Mouse (Mus musculus) urinary bladder, adult 18-20 months (tissue): ENCODE results near the gene Rhebl1.

Experiments
- DNase-seq, 2 experiments: peaks; one replicate each; pipeline ENCODE4 v3.0.0; 2022; ENCODE audit warnings: low spot score in 2 of 2, mixed read lengths in 2 of 2

Gene Rhebl1

DNA sequence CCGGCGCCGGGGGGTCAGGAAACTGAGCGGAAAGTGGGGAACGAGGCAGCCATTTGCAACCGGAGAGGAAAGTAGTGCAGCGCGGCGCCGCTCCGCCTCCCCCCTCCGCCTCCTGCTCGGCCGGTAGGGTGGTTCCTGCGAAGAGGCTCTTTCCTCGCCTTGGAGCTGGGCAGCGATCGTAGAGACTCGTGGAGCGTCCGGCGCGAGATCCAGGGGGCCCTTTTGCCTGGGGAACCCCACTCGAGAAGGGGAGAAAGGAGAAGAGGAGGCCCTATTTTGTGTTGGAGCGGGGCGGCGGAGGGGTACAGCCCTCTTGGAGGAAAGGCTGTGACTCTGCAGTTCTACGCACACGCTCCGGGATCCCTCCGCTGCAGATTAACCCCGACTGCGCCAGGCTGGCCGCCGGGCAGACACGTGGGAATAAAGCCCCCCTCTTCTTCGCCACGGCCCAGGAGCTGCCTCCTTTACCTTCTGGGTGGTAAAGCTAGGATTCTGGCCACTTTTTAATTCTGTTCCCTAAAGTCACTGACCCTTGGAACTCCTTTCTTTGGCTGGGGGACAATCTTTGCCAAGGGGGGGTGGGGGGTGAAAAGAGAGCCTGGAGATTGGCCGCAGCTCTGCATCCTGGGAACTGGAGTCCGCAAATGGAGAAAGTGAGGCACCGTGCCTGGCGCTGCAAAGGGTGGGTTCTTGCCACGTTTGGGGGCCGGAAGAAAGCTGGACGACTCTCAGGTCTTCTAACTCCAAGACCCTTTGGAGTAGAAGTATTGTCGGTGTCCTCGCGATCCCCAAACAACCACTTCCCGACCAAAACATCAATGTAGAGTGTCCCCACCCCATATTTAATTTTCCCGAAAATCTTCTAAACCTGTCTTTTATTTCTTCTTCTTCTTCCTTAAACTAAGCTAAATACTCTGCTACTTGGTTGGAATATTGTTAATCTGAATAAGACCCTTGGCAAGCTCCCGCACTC lies 22.1 kb downstream of the Rhebl1 start:
- peak; percentile 85 to 96 for DNase-seq

DNA sequence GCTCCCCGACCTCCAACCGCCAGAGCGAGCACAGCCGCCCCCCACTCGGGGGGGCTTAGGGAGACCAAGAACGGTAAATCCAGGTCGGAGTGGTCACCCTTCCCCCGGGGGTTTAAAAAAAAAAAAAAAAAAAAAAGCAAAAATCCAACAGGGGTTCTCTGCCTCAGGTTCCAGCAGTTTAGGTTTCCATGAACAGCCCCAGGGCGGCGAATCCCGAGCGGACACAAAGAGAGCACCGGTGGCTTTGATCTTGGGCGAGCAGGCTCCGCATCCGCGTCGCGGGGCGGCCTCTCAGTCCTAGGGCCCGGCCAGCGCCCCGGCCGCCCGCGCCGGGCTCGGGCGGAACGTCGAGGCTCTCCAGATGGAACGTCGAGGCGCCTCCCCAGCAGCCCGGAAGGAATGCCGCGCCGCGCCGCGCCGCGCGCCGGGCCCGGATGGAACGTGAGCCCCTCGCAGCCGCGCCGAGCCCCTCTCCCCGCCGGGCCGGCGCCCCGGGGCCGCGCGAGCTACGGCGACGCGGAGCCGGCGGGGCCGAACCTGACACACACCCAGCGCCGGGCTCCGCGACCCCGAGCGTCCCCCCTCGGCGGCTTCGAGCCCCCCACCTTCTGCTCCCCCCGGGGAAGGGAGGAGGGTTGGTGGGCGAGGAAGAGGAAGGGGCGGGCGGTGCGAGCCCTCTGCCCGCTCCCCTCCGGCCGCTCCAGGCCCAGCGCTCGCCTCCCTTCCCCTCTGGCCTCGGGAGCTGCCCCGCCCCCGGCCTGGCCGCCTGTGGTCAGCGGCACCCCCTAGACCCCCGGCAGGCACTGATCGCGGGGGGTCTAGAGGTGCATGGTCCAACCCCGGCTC lies 23.0 kb downstream of the Rhebl1 start, which contains the start of gene Kmt2d:
Gene Kmt2d (minus strand): TSS at position 135 of the 846 bp plus-strand sequence.
- DNase-seq, result no peak

- peak in 1 of 2 experiments; percentile 37 for DNase-seq
These were observed 23.9 kb downstream of the Rhebl1 start for GRCm38 (mm10) chr15:98870179-98871069.

- no peak for DNase-seq
These were observed 24.8 kb downstream of the Rhebl1 start for GRCm38 (mm10) chr15:98869342-98870178.

DNA sequence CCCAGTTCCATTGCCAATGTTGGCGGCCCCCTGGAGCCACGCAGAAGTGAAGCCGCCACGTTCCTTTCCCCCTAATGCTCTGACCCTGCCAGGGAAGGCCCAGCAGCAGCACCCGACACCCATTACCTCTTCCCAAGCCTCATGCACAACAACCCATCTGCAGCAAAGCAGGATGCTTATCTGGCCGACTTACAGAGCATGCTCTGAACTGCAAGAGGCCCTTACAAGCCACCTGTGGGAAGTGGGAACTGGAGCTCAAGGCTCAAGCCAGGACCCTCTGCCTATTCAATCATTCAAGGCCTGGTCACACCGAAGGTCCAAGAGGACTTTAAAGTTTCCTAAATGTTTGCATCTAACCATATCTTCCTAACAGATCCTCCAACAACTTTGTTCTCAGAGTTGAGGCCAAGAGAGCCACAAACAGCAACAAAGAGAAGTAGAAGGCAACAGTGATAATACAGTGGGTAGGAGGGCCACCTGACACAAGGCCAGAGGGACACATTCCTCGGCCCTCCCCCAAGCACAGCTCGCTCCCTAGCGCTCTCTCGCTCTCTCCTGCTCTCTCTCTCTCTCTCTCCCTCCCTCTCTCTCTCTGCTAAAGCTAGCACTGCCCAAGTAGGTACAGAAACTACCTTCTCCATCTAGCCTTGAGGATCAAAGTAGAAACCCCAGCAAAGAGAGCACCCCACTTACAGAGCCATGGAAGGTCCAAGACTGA lies 25.8 kb downstream of the Rhebl1 start:
- DNase-seq, result no peak

DNA sequence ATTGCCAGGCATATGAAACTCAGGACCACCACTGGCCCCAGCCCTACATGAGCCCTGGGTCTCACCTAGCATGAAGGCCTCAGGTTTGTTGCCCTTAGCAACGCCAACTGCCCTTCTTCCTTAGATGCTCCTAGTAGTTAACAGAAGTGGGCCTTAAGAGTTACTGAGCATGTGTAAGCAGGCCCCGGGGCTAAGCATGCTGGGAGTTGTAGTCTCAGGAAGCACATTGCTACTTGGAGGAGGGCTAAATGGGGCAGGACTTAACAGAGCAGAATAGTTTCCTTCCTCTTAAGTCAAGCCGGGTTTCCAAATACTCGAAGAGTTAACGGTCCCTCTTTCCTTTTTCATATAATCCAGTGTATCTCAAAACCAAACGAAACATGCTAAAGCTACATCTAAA lies 27.0 kb downstream of the Rhebl1 start:
- peak in 1 of 2 experiments; percentile 41 for DNase-seq

- DNase-seq, result no peak
These were observed 27.8 kb downstream of the Rhebl1 start for GRCm38 (mm10) chr15:98866501-98866900.

DNA sequence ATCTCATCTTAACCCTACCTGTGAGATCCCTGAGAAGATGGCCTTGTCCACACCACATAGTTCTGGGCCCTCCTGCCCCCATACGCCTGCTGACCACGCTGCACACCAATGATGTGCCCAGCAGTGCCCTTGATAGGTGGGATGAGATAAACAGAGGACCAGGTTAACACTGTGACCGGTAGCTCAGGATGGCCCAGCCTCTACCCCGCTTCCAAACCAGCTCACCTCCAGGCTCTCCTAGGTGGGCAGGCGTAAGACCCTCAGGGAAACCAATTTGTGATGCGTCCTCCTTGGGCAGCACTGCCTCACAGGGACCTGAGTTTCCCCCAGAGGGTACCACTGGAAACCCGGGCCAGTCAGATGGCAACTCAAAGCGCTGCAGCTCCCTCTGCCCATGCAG lies 28.6 kb downstream of the Rhebl1 start:
- no peak for DNase-seq

GRCm38 (mm10) chr15:98864951-98865350 lies 29.4 kb downstream of the Rhebl1 start:
- no peak for DNase-seq

GRCm38 (mm10) chr15:98863451-98863958 lies 30.8 kb downstream of the Rhebl1 start:
- no peak for DNase-seq

DNA sequence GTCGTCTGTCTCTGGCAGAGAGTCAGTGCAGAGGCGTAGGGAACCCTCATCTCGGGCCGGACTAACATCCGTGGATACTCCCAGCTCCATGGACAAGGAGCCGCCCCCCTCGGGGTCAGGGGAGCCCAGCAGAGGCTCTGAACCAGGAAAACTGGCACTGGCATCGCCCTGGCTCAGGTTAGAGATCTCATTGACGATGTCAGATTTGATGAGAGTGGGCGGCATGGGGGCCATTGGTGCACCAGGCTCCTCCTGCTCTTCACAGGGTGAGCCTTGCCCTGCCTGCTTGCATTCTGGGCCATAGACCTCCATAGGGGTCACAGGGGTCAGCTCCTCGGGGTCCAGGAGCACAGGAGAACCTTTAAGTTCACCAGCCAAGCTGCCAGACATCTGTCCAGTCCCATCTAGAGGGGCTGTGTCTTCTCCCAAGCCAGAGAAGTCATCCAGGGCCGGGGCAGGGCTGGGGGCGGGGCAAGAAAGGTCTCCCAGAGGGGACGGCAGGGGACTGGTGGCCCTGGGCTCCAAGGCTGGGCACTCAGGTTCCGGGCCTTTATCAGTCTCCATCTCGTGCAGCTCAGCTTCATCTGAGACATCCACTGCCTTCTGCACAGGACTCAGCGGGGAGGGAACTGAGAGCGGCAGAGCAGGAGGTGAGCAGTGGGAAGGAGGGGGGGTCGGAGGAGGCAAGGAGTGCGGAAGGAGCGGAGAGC lies 32.5 kb downstream of the Rhebl1 start:
- no peak for DNase-seq

DNA sequence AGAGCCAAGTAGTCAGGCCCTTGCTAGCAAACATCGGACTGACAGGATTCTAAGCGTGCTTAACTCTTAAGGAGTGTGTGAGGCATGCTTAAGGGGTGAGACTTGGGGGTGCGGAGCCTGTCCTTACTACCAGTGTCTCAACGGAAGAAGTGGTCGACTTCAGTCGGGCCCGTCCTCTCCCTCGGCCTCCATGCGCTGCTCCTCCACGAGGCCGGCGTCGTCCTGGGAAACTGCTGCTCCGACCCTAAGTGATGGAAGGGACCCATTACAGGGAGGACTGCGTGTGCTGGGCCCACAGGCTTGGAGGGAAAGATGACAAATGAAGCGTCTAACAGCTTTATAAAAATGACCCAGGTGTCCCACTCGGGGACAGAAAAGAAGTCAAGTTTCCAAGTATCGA lies 33.4 kb downstream of the Rhebl1 start:
- no peak for DNase-seq

- DNase-seq, result no peak
These were observed 34.9 kb downstream of the Rhebl1 start for GRCm38 (mm10) chr15:98859319-98860043.

- no peak for DNase-seq
These were observed 40.1 kb downstream of the Rhebl1 start for GRCm38 (mm10) chr15:98854214-98854613.

DNA sequence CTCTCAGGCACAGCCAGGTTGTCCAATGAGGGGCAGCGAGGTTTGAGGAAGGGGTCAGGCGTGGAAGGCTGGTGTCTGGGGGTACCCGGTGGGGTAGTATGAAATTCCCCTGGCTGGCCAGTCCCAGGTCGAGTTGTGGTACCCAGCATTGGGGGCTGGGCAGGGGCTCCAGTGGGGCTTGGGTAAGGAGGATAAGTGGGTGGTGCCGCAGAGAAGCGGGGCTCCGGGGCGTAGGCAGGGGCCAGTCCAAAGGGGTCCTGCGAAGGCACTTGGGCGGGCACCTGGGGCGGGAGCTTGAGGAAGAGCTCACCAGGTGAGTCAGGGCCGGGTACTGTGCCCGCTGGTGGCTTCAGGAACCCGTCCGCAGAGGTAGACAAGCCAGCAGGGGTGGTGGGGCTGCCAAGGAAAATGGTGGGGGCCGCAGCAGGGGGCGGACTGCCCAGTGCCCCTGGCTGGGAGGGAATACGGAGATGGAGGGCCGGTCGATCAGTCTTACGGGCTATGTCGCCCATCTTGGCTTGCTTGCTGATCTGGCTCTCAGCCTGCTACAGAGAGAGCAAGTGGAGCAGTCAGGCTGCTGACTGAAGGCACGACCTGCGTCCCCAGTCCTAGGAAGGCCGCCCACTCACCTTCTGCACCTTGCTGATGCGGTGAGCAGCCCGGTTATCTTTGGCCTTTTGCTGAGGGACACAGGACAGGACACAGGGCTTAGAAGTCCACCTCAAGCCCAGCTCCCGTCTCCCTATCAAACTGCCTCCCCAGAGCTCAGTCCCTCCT lies 41.0 kb downstream of the Rhebl1 start:
- no peak for DNase-seq

DNA sequence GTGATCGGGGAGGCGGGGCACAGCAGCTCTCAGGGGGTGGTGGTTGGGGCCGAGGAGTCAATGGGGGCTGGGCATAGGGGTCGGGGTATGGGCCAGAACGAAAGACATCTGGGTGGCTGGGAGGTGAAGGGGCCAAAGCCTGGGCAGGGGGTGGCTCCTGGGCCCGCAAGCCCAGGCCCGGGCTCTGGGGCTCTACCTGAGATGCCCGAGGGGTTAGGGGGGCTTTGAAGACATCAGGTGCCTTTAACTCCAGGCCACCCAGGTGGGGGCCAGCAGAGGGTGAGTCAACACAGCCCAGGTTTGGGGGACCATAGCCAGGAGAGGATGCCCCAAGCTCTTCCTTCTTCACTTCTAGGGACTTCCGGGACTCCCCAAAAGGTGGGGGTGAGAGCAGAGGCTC lies 41.6 kb downstream of the Rhebl1 start:
- DNase-seq, result no peak

DNA sequence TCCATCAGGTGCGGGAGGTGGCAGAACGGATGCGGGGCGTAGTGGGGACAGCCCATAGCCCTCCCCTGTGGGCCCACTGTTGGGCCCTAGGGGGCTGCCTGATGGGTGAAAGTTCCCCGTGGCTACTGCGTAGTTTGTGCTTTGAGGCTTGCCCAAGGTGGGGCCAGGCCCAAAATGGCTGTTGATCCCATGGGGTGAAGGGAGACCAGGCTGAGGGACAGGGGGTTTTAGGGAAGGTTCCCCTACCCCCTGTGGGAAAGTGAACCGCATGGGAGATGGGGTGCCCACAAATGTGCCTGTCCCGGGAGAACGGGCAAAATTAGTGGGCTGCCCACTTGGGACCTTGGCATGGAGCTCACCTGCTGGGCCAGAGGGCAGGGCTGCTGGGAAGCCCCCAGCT lies 42.3 kb downstream of the Rhebl1 start:
- DNase-seq, result no peak
